12 mouse cellular contexts compared by ENCODE assay signal in the genomic region with DNA sequence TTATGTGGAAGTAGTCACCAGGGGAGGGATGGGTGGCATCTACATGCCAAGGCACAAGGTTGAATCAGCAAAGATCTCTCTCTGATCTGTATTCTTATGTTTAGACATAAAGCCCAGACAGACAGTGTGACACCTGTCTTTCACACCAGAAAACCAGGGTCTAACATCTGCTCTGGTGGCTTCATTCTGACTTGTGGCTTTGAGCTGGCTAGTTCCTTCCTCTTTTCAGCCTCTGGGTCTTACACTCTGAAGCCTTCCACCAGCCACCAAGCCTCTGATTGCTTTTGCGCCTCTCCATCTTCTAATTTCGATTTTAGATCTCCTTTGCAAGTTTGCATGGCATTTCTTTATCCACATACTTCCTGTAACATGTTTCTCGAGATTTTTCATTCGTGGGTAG.
DNase-seq lines count a peak whose midpoint lies in the region; ATAC-seq lines count a peak whose summit lies in the region.
"Had no signal": no experiment of that assay in that cellular context is flagged by ENCODE, and none has a peak within 500 bp of the region (broad histone marks: within the 10 kb centered on the region; RNA-seq: fewer than 3 reads in every experiment).

No protein-coding gene starts in this region.

- H3K36me3 ChIP-seq in heart, embryonic 10.5 days: no peaks in the 10 kb centered on the region
- H3K36me3 ChIP-seq: embryonic facial prominence, embryonic 15.5 days; intestine, embryonic 15.5 days had no signal

- peak; percentile 53 for ATAC-seq in megakaryocyte-erythroid progenitor cell, adult 5-6 weeks (replicated peaks; ENCODE audit: low FRiP score, low TSS enrichment, poor library complexity, severe bottlenecking)

- 65% methylated on average over 4 of the region's 4 CpGs for WGBS in heart, embryonic 10.5 days

- no peaks in the 10 kb centered on the region for H3K27me3 ChIP-seq in heart, embryonic 10.5 days (ENCODE audit: insufficient read depth, poor library complexity, severe bottlenecking)
- H3K27me3 ChIP-seq: intestine, embryonic 15.5 days had no signal

- no peak for DNase-seq in heart, embryonic 10.5 days (ENCODE audit: low spot score)
- DNase-seq in heart, postnatal 14 days: no peak
- DNase-seq in lung, postnatal 25 days (ENCODE audit: low spot score): peak; percentile 45
- no peak for DNase-seq in lung, postnatal 14 days
- peak; percentile 66 for DNase-seq in thymus, postnatal 25 days
- no peak for DNase-seq in yolk sac, embryonic 10.5 days (ENCODE audit: low spot score)
- no peak for DNase-seq in cerebellum, postnatal 25 days
- DNase-seq: cerebellum, adult 8-10 months had no signal

- H3K9me3 ChIP-seq in heart, embryonic 10.5 days: no peaks in the 10 kb centered on the region
- H3K9me3 ChIP-seq: embryonic facial prominence, embryonic 15.5 days; intestine, embryonic 15.5 days; megakaryocyte, embryonic 14.5 days had no signal

- H3K4me1 ChIP-seq in heart, embryonic 10.5 days: peaks cover 27% of the 10 kb centered on the region
- H3K4me1 ChIP-seq: intestine, embryonic 15.5 days had no signal

- peak overlapping the region; percentile 52; the same call in 1 of the 2 replicates for H3K27ac ChIP-seq in heart, embryonic 10.5 days
- H3K27ac ChIP-seq: embryonic facial prominence, embryonic 15.5 days; intestine, embryonic 15.5 days had no signal

- intact Hi-C loops in heart, postnatal 14 days (cut with DNase I): loop anchor here (2.0 to 5.0 kb wide), 2 partner anchors 191 to 401 kb away; a partner anchor contains a TSS

- no peak overlapping the region for H3K4me3 ChIP-seq in heart, embryonic 10.5 days
- H3K4me3 ChIP-seq: embryonic facial prominence, embryonic 15.5 days; intestine, embryonic 15.5 days; megakaryocyte, embryonic 14.5 days had no signal

Comparison
In these comparisons a context has a peak if more than half of its experiments do, and no peak if none do; other contexts are left out.
1. DNase-seq: peak in lung, postnatal 25 days (single experiment) and thymus, postnatal 25 days (single experiment); none in heart, embryonic 10.5 days (single experiment), heart, postnatal 14 days (0 of 2), lung, postnatal 14 days (single experiment), yolk sac, embryonic 10.5 days (single experiment) and cerebellum, postnatal 25 days (0 of 2).